Mouse (Mus musculus) neural tube, embryonic 14.5 days (tissue): Measurements from ENCODE around the gene Mfsd12. TPM values are rescaled to one million over a fixed set of nuclear protein-coding genes. Genes with fewer than 3 reads are reported as not detected.

Experiments used
- ATAC-seq: fragments of 200-750 bp; cut with Nextera tagmentation; 2 replicates; pipeline ENCODE4 v1.8.0; 2017; ENCODE audit warnings: low read depth, mild to moderate bottlenecking, moderate TSS enrichment, moderate library complexity
- H3K27ac ChIP-seq: fragments of 300-500 bp; sonication (generic); 2 replicates; pipeline ENCODE4 v1.5.1; 2014; ENCODE audit warnings: low read depth, mild to moderate bottlenecking, control low read depth, low read length, moderate library complexity, mixed read lengths
- H3K27me3 ChIP-seq: fragments of 300-500 bp; sonication (generic); 2 replicates; pipeline ENCODE4 v1.6.1; 2014; ENCODE audit warnings: low read length; ENCODE audit not compliant: control insufficient read depth, insufficient read depth
- H3K36me3 ChIP-seq: fragments of 300-500 bp; sonication (generic); 2 replicates; pipeline ENCODE4 v1.6.1; 2014; ENCODE audit warnings: low read length, mixed read lengths; ENCODE audit not compliant: control insufficient read depth, insufficient read depth
- H3K4me1 ChIP-seq: fragments of 300-500 bp; sonication (generic); 2 replicates; pipeline ENCODE4 v1.6.1; 2014; ENCODE audit warnings: low read length; ENCODE audit not compliant: control insufficient read depth, insufficient read depth
- H3K4me2 ChIP-seq: fragments of 300-500 bp; sonication (generic); 2 replicates; pipeline ENCODE4 v1.6.1; 2014; ENCODE audit warnings: mild to moderate bottlenecking, low read depth, low read length, control low read depth
- H3K4me3 ChIP-seq: fragments of 300-500 bp; sonication (generic); 2 replicates; pipeline ENCODE4 v1.5.1; 2014; ENCODE audit warnings: low read depth, low read length, control low read depth, mixed read lengths
- H3K9ac ChIP-seq: fragments of 300-500 bp; sonication (generic); replicated peaks from 2 replicates; pipeline ENCODE4 v1.6.1; 2014; ENCODE audit warnings: low read depth, mild to moderate bottlenecking, control low read depth, low read length, mixed read lengths
- H3K9me3 ChIP-seq: fragments of 300-500 bp; sonication (generic); 2 replicates; pipeline ENCODE4 v1.6.1; 2016; ENCODE audit warnings: low read length; ENCODE audit not compliant: control insufficient read depth
- whole genome bisulfite sequencing: fragments of 180-500 bp; shearing (Covaris S2); extraction: QIAGEN DNeasy Blood & Tissue Kit; methylation state at CpG from one replicate; pipeline ENCODE4 v1.1.7; 2014; 5-methylcytosine and 5-hydroxymethylcytosine counted together
- polyA plus RNA-seq: library from polyadenylated mRNA; unstranded; fragments of >200 nt; fragmentation: Nextera tagmentation; extraction: Ambion mirVana; gene quantifications from 2 replicates; pipeline ENCODE4 v1.2.1, GENCODE M21; 2014

The Mfsd12 gene
- polyA plus RNA-seq, 1 experiment from 2014 or later: 8.7 TPM

DNA sequence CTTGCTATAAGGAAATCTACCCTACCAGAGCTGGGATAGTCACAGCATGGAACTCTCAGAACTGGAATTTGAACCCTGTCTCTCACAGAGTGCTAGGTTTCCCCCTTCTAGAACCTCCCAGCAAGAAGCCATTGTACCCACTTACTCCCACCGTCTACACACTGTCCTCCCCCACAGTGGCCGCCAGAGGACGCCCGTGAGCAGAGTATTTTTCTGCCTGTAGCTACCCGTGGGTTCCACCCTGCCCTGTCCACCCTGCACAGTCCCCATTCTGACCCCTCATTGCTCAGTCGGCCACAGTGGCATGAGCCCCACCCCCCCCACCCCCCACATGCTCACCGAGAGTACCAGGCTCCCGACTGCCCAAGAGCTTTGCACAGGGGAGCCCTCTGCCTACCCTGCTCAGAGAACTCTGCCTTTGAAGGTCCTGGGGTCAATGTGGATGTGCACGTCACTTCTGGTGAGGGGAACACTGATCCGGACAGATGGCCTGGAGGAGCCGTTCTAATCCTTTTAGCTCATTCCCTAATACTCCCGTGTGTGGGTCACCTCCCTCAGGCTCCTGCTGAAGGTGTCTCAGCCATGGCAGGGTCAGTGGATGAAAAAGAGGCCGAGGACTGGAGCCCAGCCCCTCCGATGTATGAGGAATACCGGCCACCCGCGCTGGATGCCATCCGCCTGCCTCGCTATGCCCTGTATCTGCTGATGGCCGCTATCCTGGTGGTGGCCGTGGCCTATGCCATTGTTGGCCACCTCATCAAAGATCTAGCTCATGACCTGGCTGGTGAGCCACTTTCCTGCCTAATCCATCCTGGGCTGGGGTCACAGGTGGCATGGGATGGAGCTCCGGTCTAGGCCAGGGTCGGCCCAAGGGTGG lies 32.7 kb downstream of the Mfsd12 start:
- Histone ChIP-seq H3K9ac (no peak overlapping the region), H3K36me3 (peaks cover 21% of the 10 kb centered on the region), H3K4me1 (peaks cover 17% of the 10 kb centered on the region), H3K9me3 (no peaks in the 10 kb centered on the region), H3K4me2 (no peak overlapping the region), H3K27ac (no peak overlapping the region), H3K27me3 (no peaks in the 10 kb centered on the region), H3K4me3 (no peak overlapping the region)
- ATAC-seq: peak; percentile 61
- WGBS: 61% methylated on average over 23 of the region's 23 CpGs

DNA sequence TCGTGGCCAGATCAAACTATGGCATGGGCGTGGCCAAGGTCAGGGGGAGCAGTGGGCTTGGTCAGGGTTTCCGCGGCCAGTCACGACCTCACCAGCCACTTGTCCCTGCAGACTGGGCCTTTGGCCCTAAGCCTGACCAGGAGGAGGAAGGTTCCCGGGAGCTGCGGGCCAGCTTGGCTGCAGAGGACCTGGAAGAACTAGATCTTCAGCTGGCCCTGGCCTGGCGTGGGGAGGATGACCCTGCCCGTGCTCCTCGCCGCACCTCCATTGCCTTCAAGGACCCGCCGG lies 33.3 kb downstream of the Mfsd12 start:
- H3K4me1 ChIP-seq: peaks cover 13% of the 10 kb centered on the region; the same call in 1 of the 2 replicates
- H3K4me3 ChIP-seq: no peak overlapping the region
- 91% methylated on average over 13 of the region's 13 CpGs for WGBS
- H3K36me3 ChIP-seq: peaks cover 21% of the 10 kb centered on the region
- H3K27ac ChIP-seq: no peak overlapping the region
- no peaks in the 10 kb centered on the region for H3K27me3 ChIP-seq
- H3K9ac ChIP-seq: no peak overlapping the region
- no peak for ATAC-seq
- H3K9me3 ChIP-seq: no peaks in the 10 kb centered on the region
- H3K4me2 ChIP-seq: no peak overlapping the region

DNA sequence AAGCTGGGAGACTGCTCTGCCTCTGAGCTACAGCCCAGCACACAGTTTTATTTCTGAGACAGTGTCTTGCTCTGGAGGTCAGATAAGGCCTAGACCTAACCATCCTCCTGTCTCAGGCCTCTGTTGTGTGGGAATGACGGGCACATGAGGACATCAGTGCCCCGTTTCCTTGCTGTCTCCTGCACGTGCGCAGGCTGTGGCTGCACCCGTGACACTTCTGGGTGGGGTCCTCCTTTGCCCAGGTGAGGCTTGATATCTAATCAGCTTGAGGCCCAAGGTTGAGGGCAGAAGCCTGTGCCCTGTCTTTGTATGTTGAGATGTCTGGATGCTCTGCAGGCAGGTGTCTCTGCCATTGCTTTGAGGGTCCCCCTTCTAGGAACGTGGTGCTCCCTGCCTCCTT lies 35.0 kb downstream of the Mfsd12 start:
- 82% methylated on average over 6 of the region's 6 CpGs for WGBS
- ATAC-seq: no peak
- Histone ChIP-seq H3K27me3 (no peaks in the 10 kb centered on the region), H3K4me3 (no peak overlapping the region), H3K9ac (no peak overlapping the region), H3K9me3 (no peaks in the 10 kb centered on the region), H3K27ac (no peak overlapping the region), H3K36me3 (peaks cover 12% of the 10 kb centered on the region), H3K4me1 (peaks cover 17% of the 10 kb centered on the region), H3K4me2 (no peak overlapping the region)

GRCm38 (mm10) chr10:81392781-81393185 lies 35.5 kb downstream of the Mfsd12 start, which contains the start of gene Smim24:
Gene Smim24, plus strand, starts transcription at chr10:81393051.
- WGBS: 68% methylated on average over 13 of the region's 14 CpGs
- H3K4me1 ChIP-seq: peaks cover 17% of the 10 kb centered on the region
- no peaks in the 10 kb centered on the region for H3K27me3 ChIP-seq
- peaks cover 11% of the 10 kb centered on the region for H3K36me3 ChIP-seq
- H3K9me3 ChIP-seq: no peaks in the 10 kb centered on the region
- ATAC-seq: no peak
- H3K27ac ChIP-seq: peak within 1 kb of the TSS; percentile 22; the same call in 1 of the 2 replicates
- peak within 1 kb of the TSS; percentile 32 for H3K9ac ChIP-seq
- H3K4me3 ChIP-seq: 0 out of 2 replicates have a peak within 1 kb of the TSS, but pooled peaks have one; percentile 12
- peak within 1 kb of the TSS; percentile 39 for H3K4me2 ChIP-seq

DNA sequence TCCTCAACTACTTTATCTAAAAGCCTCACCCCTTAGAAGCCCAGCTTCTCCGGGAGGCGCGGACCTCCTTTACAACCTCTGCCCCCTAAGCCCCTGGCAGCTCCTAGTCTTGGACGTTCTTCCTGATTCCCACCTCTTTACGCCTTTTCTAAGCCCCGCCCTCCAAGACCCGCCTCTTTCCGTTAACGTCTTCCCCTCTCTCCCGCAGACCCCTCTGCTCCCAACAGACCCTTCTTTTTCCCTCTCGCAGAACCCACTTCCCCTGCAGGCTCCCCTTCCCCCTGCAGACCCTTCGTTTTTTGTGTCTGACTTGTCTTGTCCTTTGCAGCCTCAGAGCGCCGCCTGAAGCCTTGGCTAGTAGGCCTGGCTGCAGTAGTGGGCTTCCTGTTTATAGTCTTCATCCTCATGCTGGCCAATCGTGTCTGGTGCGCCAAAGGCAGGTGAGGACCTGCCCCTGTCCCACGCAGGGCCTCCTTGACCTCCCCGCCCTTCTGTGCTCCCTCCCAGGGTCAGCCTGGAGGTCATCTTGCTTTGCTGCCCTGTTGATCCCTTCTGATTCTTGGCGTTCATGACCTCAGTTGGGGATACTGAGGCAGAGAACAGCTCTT lies 36.3 kb downstream of the Mfsd12 start:
- Histone ChIP-seq H3K36me3 (peaks cover 7% of the 10 kb centered on the region; the same call in 1 of the 2 replicates), H3K4me1 (peaks cover 20% of the 10 kb centered on the region), H3K4me2 (peak overlapping the region; percentile 39), H3K4me3 (0 out of 2 replicates have a peak overlapping the region, but pooled peaks have one; percentile 12), H3K27me3 (no peaks in the 10 kb centered on the region), H3K27ac (peak overlapping the region; percentile 22; the same call in 1 of the 2 replicates), H3K9ac (peak overlapping the region; percentile 32; the same call in 1 of the 2 replicates), H3K9me3 (no peaks in the 10 kb centered on the region)
- 7% methylated on average over 19 of the region's 19 CpGs for WGBS
- no peak for ATAC-seq

GRCm38 (mm10) chr10:81395127-81395526 lies 37.8 kb downstream of the Mfsd12 start:
- Histone ChIP-seq H3K4me3 (no peak overlapping the region), H3K4me2 (no peak overlapping the region), H3K27me3 (no peaks in the 10 kb centered on the region), H3K9me3 (no peaks in the 10 kb centered on the region), H3K4me1 (peaks cover 15% of the 10 kb centered on the region), H3K27ac (no peak overlapping the region), H3K9ac (no peak overlapping the region), H3K36me3 (peaks cover 15% of the 10 kb centered on the region)
- 16% methylated on average over 5 of the region's 5 CpGs for WGBS
- no peak for ATAC-seq

GRCm38 (mm10) chr10:81395865-81396264 lies 38.6 kb downstream of the Mfsd12 start:
- H3K27ac ChIP-seq: peak overlapping the region; percentile 55; the same call in 1 of the 2 replicates
- H3K9ac ChIP-seq: no peak overlapping the region
- H3K27me3 ChIP-seq: no peaks in the 10 kb centered on the region
- H3K9me3 ChIP-seq: no peaks in the 10 kb centered on the region
- no peak overlapping the region for H3K4me3 ChIP-seq
- no peak overlapping the region for H3K4me2 ChIP-seq
- ATAC-seq: no peak
- peaks cover 19% of the 10 kb centered on the region for H3K4me1 ChIP-seq
- peaks cover 21% of the 10 kb centered on the region for H3K36me3 ChIP-seq
- 84% methylated on average over 4 of the region's 4 CpGs for WGBS

- Histone ChIP-seq H3K9ac (0 out of 2 replicates have a peak overlapping the region, but pooled peaks have one; percentile 4), H3K9me3 (no peaks in the 10 kb centered on the region), H3K27ac (no peak overlapping the region), H3K4me1 (peaks cover 27% of the 10 kb centered on the region), H3K27me3 (no peaks in the 10 kb centered on the region), H3K4me3 (no peak overlapping the region), H3K36me3 (peaks cover 21% of the 10 kb centered on the region), H3K4me2 (no peak overlapping the region)
- WGBS: 54% methylated on average over 5 of the region's 5 CpGs
- ATAC-seq: no peak
Measured at GRCm38 (mm10) chr10:81396749-81397148, 39.5 kb downstream of the Mfsd12 start.

- H3K9ac ChIP-seq: no peak overlapping the region
- H3K4me1 ChIP-seq: peaks cover 36% of the 10 kb centered on the region
- H3K9me3 ChIP-seq: no peaks in the 10 kb centered on the region
- no peak overlapping the region for H3K4me2 ChIP-seq
- H3K27ac ChIP-seq: no peak overlapping the region; the same call in 1 of the 2 replicates
- no peak overlapping the region for H3K4me3 ChIP-seq
- H3K36me3 ChIP-seq: peaks cover 25% of the 10 kb centered on the region
- 50% methylated on average over 5 of the region's 5 CpGs for WGBS
- no peaks in the 10 kb centered on the region for H3K27me3 ChIP-seq
- ATAC-seq: no peak
Measured at GRCm38 (mm10) chr10:81399296-81399695, 42.0 kb downstream of the Mfsd12 start.
